Mouse (Mus musculus) thymus, adult 2 months (tissue): Measurements from ENCODE around the gene Lypla2.

Source experiments
- CTCF ChIP-seq: fragments of 200-500 bp; IDR thresholded peaks from 2 replicates; pipeline ENCODE4 v1.5.1; 2012; ENCODE audit warnings: mild to moderate bottlenecking, control low read depth, low read length, moderate library complexity, borderline replicate concordance; ENCODE audit not compliant: control insufficient read depth, poor library complexity, insufficient read depth; ENCODE audit errors: extremely low read depth
- POLR2A ChIP-seq: fragments of 200-500 bp; IDR thresholded peaks from 2 replicates; pipeline ENCODE4 v1.6.1; 2012; ENCODE audit warnings: mild to moderate bottlenecking, low read length, control low read depth, moderate library complexity; ENCODE audit not compliant: control insufficient read depth, poor library complexity, insufficient read depth; ENCODE audit errors: extremely low read depth

DNA sequence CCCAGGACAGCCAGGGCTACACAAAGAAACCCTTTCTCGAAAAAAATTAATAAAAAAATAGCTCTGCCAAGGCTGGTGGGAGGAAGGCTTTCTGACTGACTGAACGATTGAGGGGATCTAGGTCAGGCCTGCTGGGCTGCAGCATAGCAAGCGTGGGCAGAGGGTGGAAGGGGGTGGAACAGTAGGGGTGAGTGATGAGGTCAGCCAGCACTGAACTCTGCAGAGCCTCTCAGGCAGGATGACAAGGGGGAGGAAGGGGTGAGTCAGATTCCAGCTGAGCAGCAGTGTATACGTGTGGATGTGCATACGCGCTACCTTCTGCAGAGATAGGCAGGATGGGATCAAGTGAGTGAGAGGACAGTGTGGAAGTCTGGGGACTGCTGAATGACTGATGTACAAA, 22.5 kb downstream of the Lypla2 start:
- TF ChIP-seq POLR2A (no peak), CTCF (no peak)
